Mouse (Mus musculus): ENCODE results near the gene Gm13272. TPM values are rescaled to one million over a fixed set of nuclear protein-coding genes. Genes with fewer than 3 reads are reported as not detected.
"Not testable (repeated sequence)": the region's sequence is repeated elsewhere in the genome, so short reads cannot be mapped to it uniquely, and the experiment has no call there.

The Gm13272 gene
- polyA plus RNA-seq, 1 experiment from 2014 or later: not detected

- no CpG with 5 or more reads among the region's 28 CpGs for WGBS
Observed at GRCm38 (mm10) chr4:88797097-88797496, 17.4 kb downstream of the Gm13272 start, which contains the start of gene Gm13279. Gm13279 (plus strand) TSS chr4:88797397.

GRCm38 (mm10) chr4:88799365-88799764, 19.7 kb downstream of the Gm13272 start, which contains the start of gene Gm13285:
Gm13285 (plus strand) TSS chr4:88799665.
- H3K27me3 ChIP-seq (ENCODE audit: control insufficient read depth, insufficient read depth, low read length); H3K27ac ChIP-seq (ENCODE audit: low read depth, low read length); H3K36me3 ChIP-seq (ENCODE audit: control insufficient read depth, insufficient read depth, low read length); ATAC-seq (ENCODE audit: insufficient read depth, low FRiP score, low TSS enrichment); DNase-seq (ENCODE audit: low spot score); H3K4me2 ChIP-seq (ENCODE audit: low read depth); H3K4me3 ChIP-seq (ENCODE audit: low read depth, low read length); H3K4me1 ChIP-seq (ENCODE audit: control insufficient read depth, insufficient read depth, low read length); H3K9ac ChIP-seq (ENCODE audit: low read length); H3K9me3 ChIP-seq (ENCODE audit: control insufficient read depth, low read length): not testable (repeated sequence)
- WGBS: 10% methylated on average over 2 of the region's 7 CpGs

More at GRCm38 (mm10) chr4:88797097-88797496, 17.4 kb downstream of the Gm13272 start, which contains the start of gene Gm13279:
- H3K9ac ChIP-seq (ENCODE audit: low read length); H3K36me3 ChIP-seq (ENCODE audit: control insufficient read depth, insufficient read depth, low read length); H3K27me3 ChIP-seq (ENCODE audit: control insufficient read depth, insufficient read depth, low read length); H3K4me3 ChIP-seq (ENCODE audit: low read depth, low read length); H3K4me2 ChIP-seq (ENCODE audit: low read depth); H3K27ac ChIP-seq (ENCODE audit: low read depth, low read length); ATAC-seq (ENCODE audit: insufficient read depth, low FRiP score, low TSS enrichment); H3K9me3 ChIP-seq (ENCODE audit: control insufficient read depth, low read length); H3K4me1 ChIP-seq (ENCODE audit: control insufficient read depth, insufficient read depth, low read length); DNase-seq (ENCODE audit: low spot score): not testable (repeated sequence)

GRCm38 (mm10) chr4:88802954-88803353, 23.3 kb downstream of the Gm13272 start, which contains the start of gene Gm13287:
Gm13287 (plus strand) TSS chr4:88803254.
- DNase-seq (ENCODE audit: low spot score); H3K9me3 ChIP-seq (ENCODE audit: control insufficient read depth, low read length); H3K36me3 ChIP-seq (ENCODE audit: control insufficient read depth, insufficient read depth, low read length); ATAC-seq (ENCODE audit: insufficient read depth, low FRiP score, low TSS enrichment); H3K9ac ChIP-seq (ENCODE audit: low read length); H3K27ac ChIP-seq (ENCODE audit: low read depth, low read length); H3K4me2 ChIP-seq (ENCODE audit: low read depth); H3K27me3 ChIP-seq (ENCODE audit: control insufficient read depth, insufficient read depth, low read length); H3K4me3 ChIP-seq (ENCODE audit: low read depth, low read length); H3K4me1 ChIP-seq (ENCODE audit: control insufficient read depth, insufficient read depth, low read length): not testable (repeated sequence)
- no CpG with 5 or more reads among the region's 29 CpGs for WGBS

- not testable (repeated sequence) for H3K4me3 ChIP-seq (ENCODE audit: low read depth, low read length); H3K27me3 ChIP-seq (ENCODE audit: control insufficient read depth, insufficient read depth, low read length); H3K9ac ChIP-seq (ENCODE audit: low read length); H3K9me3 ChIP-seq (ENCODE audit: control insufficient read depth, low read length); H3K4me2 ChIP-seq (ENCODE audit: low read depth); H3K36me3 ChIP-seq (ENCODE audit: control insufficient read depth, insufficient read depth, low read length); H3K27ac ChIP-seq (ENCODE audit: low read depth, low read length); H3K4me1 ChIP-seq (ENCODE audit: control insufficient read depth, insufficient read depth, low read length); DNase-seq (ENCODE audit: low spot score); ATAC-seq (ENCODE audit: insufficient read depth, low FRiP score, low TSS enrichment)
- WGBS: no CpG with 5 or more reads among the region's 8 CpGs
Observed at GRCm38 (mm10) chr4:88805231-88805630, 25.6 kb downstream of the Gm13272 start, which contains the start of gene Gm13288. Gm13288 (plus strand) TSS chr4:88805531.

- not testable (repeated sequence) for H3K27me3 ChIP-seq (ENCODE audit: control insufficient read depth, insufficient read depth, low read length); H3K4me3 ChIP-seq (ENCODE audit: low read depth, low read length); DNase-seq (ENCODE audit: low spot score); H3K27ac ChIP-seq (ENCODE audit: low read depth, low read length); H3K36me3 ChIP-seq (ENCODE audit: control insufficient read depth, insufficient read depth, low read length); H3K4me1 ChIP-seq (ENCODE audit: control insufficient read depth, insufficient read depth, low read length); H3K4me2 ChIP-seq (ENCODE audit: low read depth); H3K9ac ChIP-seq (ENCODE audit: low read length); ATAC-seq (ENCODE audit: insufficient read depth, low FRiP score, low TSS enrichment); H3K9me3 ChIP-seq (ENCODE audit: control insufficient read depth, low read length)
- no CpG with 5 or more reads among the region's 34 CpGs for WGBS
Observed at GRCm38 (mm10) chr4:88805761-88806160, 26.1 kb downstream of the Gm13272 start.

GRCm38 (mm10) chr4:88815928-88816327, 36.3 kb downstream of the Gm13272 start, which contains the start of gene Ifna7:
Ifna7 (plus strand) TSS chr4:88816228.
- no peak for ATAC-seq (ENCODE audit: insufficient read depth, low FRiP score, low TSS enrichment)
- Histone ChIP-seq H3K9me3 (ENCODE audit: control insufficient read depth, low read length) (no peaks in the 10 kb centered on the region), H3K27ac (ENCODE audit: low read depth, low read length) (no peak within 1 kb of the TSS), H3K4me2 (ENCODE audit: low read depth) (no peak within 1 kb of the TSS), H3K4me1 (ENCODE audit: control insufficient read depth, insufficient read depth, low read length) (no peaks in the 10 kb centered on the region), H3K27me3 (ENCODE audit: control insufficient read depth, insufficient read depth, low read length) (no peaks in the 10 kb centered on the region), H3K4me3 (ENCODE audit: low read depth, low read length) (no peak within 1 kb of the TSS), H3K36me3 (ENCODE audit: control insufficient read depth, insufficient read depth, low read length) (no peaks in the 10 kb centered on the region), H3K9ac (ENCODE audit: low read length) (no peak within 1 kb of the TSS)
- 71% methylated on average over 3 of the region's 3 CpGs for WGBS
- DNase-seq (ENCODE audit: low spot score): no peak

GRCm38 (mm10) chr4:88819659-88820058, 40.0 kb downstream of the Gm13272 start, which contains the start of gene Ifna11:
Ifna11 (plus strand) TSS chr4:88819959.
- no peaks in the 10 kb centered on the region for H3K9me3 ChIP-seq (ENCODE audit: control insufficient read depth, low read length)
- ATAC-seq (ENCODE audit: insufficient read depth, low FRiP score, low TSS enrichment) (no peak), DNase-seq (ENCODE audit: low spot score) (no peak)
- H3K27me3 ChIP-seq (ENCODE audit: control insufficient read depth, insufficient read depth, low read length): no peaks in the 10 kb centered on the region
- H3K4me1 ChIP-seq (ENCODE audit: control insufficient read depth, insufficient read depth, low read length): no peaks in the 10 kb centered on the region
- 87% methylated on average over 1 of the region's 1 CpGs for WGBS
- H3K4me3 ChIP-seq (ENCODE audit: low read depth, low read length): no peak within 1 kb of the TSS
- H3K36me3 ChIP-seq (ENCODE audit: control insufficient read depth, insufficient read depth, low read length): no peaks in the 10 kb centered on the region
- no peak within 1 kb of the TSS for H3K4me2 ChIP-seq (ENCODE audit: low read depth)
- H3K27ac ChIP-seq (ENCODE audit: low read depth, low read length): no peak within 1 kb of the TSS
- H3K9ac ChIP-seq (ENCODE audit: low read length): no peak within 1 kb of the TSS

- no peak overlapping the region for H3K4me2 ChIP-seq (ENCODE audit: low read depth)
- no peak for DNase-seq (ENCODE audit: low spot score)
- H3K36me3 ChIP-seq (ENCODE audit: control insufficient read depth, insufficient read depth, low read length): no peaks in the 10 kb centered on the region
- H3K4me3 ChIP-seq (ENCODE audit: low read depth, low read length): no peak overlapping the region
- no peak for ATAC-seq (ENCODE audit: insufficient read depth, low FRiP score, low TSS enrichment)
- 30% methylated on average over 4 of the region's 4 CpGs for WGBS
- no peaks in the 10 kb centered on the region for H3K4me1 ChIP-seq (ENCODE audit: control insufficient read depth, insufficient read depth, low read length)
- H3K9ac ChIP-seq (ENCODE audit: low read length): no peak overlapping the region
- no peaks in the 10 kb centered on the region for H3K9me3 ChIP-seq (ENCODE audit: control insufficient read depth, low read length)
- no peaks in the 10 kb centered on the region for H3K27me3 ChIP-seq (ENCODE audit: control insufficient read depth, insufficient read depth, low read length)
- H3K27ac ChIP-seq (ENCODE audit: low read depth, low read length): no peak overlapping the region
Observed at GRCm38 (mm10) chr4:88822995-88823394, 43.3 kb downstream of the Gm13272 start.

- not testable (repeated sequence) for H3K9ac ChIP-seq (ENCODE audit: low read length); H3K9me3 ChIP-seq (ENCODE audit: control insufficient read depth, low read length); ATAC-seq (ENCODE audit: insufficient read depth, low FRiP score, low TSS enrichment); H3K4me1 ChIP-seq (ENCODE audit: control insufficient read depth, insufficient read depth, low read length); DNase-seq (ENCODE audit: low spot score); H3K27me3 ChIP-seq (ENCODE audit: control insufficient read depth, insufficient read depth, low read length); H3K4me2 ChIP-seq (ENCODE audit: low read depth); H3K36me3 ChIP-seq (ENCODE audit: control insufficient read depth, insufficient read depth, low read length); H3K4me3 ChIP-seq (ENCODE audit: low read depth, low read length); H3K27ac ChIP-seq (ENCODE audit: low read depth, low read length)
Observed at GRCm38 (mm10) chr4:88827116-88827515, 47.5 kb downstream of the Gm13272 start, which contains the start of gene Ifna6. Ifna6 (plus strand) TSS chr4:88827416.

Data from neural tube, embryonic 11.5 days (tissue).